Mouse (Mus musculus) kidney, adult 18-20 months (tissue): Measurements from ENCODE around the gene Apba3.
"Not testable (repeated sequence)": the region's sequence is repeated elsewhere in the genome, so short reads cannot be mapped to it uniquely, and the experiment has no call there.

ENCODE experiments used
- DNase-seq: peaks from one replicate; pipeline ENCODE4 v3.0.0; 2021

Apba3 gene

DNA sequence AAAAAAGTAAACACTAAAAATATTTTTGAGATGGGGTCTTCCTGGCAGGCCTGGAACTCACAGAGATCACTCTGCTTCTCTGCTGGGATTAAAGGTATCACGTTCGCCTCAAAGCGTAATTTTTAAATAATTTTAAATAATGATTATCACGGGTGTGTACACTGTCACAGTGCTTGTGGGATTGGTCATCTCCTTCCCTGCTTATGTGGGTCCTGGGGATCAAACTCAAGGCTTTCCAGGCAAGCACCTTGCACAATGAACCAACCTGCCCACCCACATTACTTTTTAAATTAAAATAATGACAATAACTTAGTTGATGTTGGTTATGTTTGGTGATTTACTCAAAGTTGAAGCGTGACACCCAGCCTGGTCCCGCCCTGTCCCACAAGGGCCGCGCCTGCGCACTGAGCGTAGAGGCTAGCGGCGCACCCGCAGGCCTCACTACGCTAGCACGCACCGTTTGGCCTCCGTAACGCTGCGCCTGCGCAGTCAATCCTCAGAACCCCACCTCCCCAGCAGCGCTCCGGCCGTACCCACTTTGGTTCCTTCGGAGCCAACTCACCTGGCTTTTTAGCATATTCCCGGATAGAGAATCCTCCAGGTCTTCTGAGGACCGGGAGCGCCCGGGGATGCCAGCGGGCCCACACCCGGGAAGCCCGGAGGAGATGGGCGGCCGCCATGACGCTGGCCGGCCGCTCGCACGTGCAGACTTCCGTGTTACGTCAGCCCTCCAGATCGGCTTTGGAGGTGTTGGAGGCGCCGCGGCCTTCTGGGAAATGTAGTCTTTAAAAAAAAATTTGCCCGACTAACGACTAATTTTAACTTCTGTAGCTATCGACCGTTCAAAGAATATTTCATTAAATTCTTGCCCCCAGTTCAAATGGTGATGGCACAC lies at the start of gene Apba3, which contains the start of gene Mrpl54:
Gene Apba3 (plus strand): TSS at position 750 of the 895 bp plus-strand sequence.
Gene Mrpl54 (minus strand): TSS at position 724 of the 895 bp plus-strand sequence.
- DNase-seq: peak; percentile 98

GRCm38 (mm10) chr10:81217267-81217666 lies 49.5 kb upstream of the Apba3 start:
- DNase-seq: not testable (repeated sequence)

GRCm38 (mm10) chr10:81217964-81218363 lies 48.8 kb upstream of the Apba3 start:
- DNase-seq: peak; percentile 77

DNA sequence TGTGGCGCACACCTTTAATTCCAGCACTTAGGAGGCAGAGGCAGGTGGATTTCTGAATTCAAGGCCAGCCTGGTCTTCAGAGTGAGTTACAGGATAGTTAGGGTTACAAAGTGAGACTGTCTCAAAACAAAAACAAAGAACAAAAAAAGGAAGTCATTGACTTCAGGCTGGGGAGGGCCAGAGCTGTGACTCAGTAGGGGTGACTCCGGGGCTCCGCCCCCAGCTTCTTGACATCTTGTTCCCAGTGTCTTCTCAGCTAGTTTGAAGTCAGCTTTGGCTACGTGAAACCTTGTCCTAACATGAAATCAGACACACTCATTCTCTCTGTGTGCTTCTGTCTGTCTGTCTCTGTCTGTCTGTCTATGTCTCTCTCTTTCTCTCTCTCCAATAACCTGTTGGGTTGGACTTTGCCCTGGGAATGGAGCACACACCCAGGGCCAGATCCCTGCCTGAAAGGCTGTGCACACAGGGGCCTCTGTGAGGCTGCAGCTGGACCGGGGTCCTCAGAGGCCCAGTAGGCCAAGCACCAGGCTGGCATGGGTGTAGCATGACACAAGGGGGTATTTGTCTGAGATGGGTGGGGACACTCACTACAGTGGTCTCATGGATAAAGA lies 45.3 kb upstream of the Apba3 start:
- DNase-seq: no peak

DNA sequence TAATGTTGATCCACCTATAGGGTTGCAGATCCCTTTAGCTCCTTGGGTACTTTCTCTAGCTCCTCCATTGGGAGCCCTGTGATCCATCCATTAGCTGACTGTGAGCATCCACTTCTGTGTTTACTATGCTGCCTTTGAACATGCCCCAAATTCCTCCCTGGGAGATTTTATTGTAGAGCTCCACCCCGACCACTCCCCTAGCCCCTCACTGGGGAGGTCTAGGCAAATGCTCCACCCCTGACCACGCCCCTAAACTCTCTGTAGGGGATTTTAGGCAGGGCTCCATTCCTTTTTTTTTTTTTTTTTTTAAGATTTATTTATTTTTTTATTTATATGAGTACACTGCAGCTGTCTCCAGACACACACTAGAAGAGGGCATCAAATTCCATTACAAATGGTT lies 43.0 kb upstream of the Apba3 start:
- DNase-seq: not testable (repeated sequence)

- DNase-seq: no peak
Observed at GRCm38 (mm10) chr10:81229735-81230437, 36.9 kb upstream of the Apba3 start.

GRCm38 (mm10) chr10:81230438-81231332 lies 36.1 kb upstream of the Apba3 start, which contains the start of gene Atcay:
Gene Atcay (minus strand): TSS chr10:81230833.
- peak; percentile 24 for DNase-seq

DNA sequence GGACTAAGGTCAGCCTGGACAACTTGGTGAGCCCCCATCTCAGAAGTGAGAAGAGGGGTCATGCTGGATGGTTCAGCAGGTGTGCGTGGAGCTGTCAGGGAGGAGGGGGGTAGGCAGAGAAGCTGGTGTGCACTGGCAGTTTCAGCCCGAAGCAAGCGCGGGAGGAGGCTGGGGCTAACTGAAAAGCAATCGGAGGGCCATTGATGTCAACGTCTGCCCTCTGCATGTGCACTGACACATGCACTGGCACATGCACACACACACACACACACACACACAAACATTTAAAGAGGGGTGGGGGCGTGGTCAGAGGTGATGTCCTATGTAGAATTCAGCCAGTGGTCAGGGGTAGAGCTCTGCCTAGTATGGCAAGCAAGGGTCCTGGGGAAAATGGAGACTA lies 35.3 kb upstream of the Apba3 start:
- no peak for DNase-seq

GRCm38 (mm10) chr10:81232580-81233225 lies 34.1 kb upstream of the Apba3 start, which contains the start of gene Zfr2:
Gene Zfr2 (plus strand): TSS chr10:81233155.
- DNase-seq: peak; percentile 88

DNA sequence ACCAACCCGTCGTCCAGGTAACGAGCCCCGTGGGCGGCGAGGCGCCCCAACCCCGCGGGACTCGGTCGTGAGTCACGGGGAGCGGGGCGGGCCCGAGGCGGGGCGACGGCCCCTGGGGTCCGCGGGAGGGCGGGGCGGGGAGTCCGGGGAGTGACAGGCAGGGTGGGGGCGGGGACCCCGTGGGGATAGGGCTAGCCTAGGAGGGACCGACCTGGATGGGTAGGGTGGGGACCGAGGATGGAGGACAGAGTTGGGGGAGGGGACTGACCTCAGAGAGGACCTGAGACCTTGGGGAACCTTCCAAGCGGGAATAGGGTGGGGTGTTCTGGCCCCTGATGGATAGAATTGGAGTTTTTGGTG lies 33.6 kb upstream of the Apba3 start:
- no peak for DNase-seq

- no peak for DNase-seq
Observed at GRCm38 (mm10) chr10:81234206-81234605, 32.6 kb upstream of the Apba3 start.

- DNase-seq: no peak
Observed at GRCm38 (mm10) chr10:81236471-81237268, 30.1 kb upstream of the Apba3 start.

GRCm38 (mm10) chr10:81238618-81239017 lies 28.1 kb upstream of the Apba3 start:
- DNase-seq: no peak

- DNase-seq: peak; percentile 51
Observed at GRCm38 (mm10) chr10:81240876-81241275, 25.9 kb upstream of the Apba3 start.

DNA sequence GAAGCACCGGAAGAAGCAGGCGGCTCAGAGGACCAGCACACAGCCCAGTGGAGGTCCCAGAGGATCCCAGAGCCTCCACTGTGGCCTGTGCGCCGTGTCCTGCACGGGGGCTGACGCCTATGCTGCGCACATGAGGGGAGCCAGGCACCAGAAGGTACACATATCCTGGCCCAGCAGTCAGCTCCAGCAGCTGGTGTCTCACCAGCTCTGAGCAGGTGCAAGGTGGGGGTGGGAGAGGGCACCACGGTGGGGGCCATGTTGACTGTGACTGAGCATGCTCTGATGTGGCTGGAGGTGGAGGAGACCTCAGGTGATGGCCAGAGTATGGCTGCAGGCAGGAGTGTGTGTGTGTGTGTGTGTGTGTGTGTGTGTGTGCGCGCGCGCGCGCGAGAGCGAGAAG lies 24.7 kb upstream of the Apba3 start:
- DNase-seq: no peak

DNA sequence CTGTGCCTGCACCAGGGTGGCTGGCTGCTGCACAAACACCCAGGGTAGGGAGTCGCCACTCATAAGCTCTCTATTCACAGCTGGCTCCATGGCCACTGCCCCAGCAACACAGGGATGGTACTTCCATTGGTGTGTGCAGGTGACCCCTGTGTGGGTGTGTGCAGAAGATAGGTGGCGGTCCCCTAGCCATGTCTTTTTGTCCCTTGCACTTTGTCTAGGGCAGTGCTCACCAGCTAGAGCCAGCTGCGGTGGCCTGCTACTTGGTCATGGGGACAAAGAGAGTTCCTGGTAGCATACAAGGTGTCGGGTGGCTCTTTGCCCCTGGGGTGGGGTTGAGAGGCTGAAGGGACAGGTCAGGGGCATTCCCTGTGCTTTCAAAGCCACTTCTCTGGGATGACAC lies 22.6 kb upstream of the Apba3 start:
- no peak for DNase-seq

GRCm38 (mm10) chr10:81244595-81244994 lies 22.2 kb upstream of the Apba3 start:
- peak; percentile 84 for DNase-seq

DNA sequence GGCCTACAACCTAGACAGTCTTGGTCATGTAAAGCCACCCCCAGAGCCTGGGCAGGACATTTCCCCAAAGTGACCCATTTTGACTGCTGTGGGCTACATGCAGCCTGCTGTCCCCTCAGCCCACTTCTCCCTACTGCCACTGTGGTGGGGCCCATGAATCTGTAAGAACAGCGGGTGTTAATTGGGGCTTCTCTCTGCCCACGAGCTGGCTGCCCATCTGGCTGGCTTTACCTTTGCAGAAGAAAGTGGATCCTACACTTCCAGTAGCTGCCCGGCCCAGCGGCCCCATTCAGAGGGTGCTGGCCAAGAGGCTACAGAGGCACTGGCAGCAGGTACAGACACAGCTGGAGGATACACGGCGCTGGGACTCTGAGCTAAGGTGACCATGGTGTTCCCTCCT lies 21.6 kb upstream of the Apba3 start:
- no peak for DNase-seq

DNA sequence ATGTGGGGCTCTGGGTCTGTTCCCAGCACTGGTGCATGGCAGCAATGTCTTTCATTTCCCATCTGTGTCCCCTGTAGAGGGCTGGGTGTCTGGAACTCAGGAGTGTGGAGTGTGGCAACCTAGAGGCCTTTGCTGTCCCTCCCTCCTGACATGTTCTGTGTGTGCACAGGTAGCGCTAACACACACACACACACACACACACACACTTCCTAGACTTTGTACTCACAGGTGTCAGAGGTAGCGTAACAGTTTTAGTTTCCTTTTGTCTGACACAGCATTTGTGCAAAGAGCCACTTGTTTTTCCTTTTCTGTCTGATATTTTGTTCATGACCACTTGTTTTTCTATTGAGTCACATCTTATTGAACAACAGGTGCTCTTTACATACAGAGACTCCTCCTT lies 19.0 kb upstream of the Apba3 start:
- DNase-seq: no peak

- no peak for DNase-seq
Observed at GRCm38 (mm10) chr10:81249442-81249841, 17.3 kb upstream of the Apba3 start.
